Mouse (Mus musculus): ENCODE measurements around the gene Ccdc136.

GRCm38 (mm10) chr6:29461502-29461901, 65.4 kb downstream of the Ccdc136 start:
- no peak for TF ChIP-seq TAL1 (IDR thresholded peaks at IDR 0.05; ENCODE audit: low read length)
- no peak for TF ChIP-seq GATA1 (IDR thresholded peaks at IDR 0.05; ENCODE audit: low read length)

Measured in erythroblast, embryonic 14.5 days (primary cell).